Mouse (Mus musculus) WW6 (cell line): Measurements from ENCODE around the gene Pitpna.
A peak's percentile ranks its signal among the peaks of the same experiment; 100 is the strongest.
"Not testable (repeated sequence)": the region's sequence is repeated elsewhere in the genome, so short reads cannot be mapped to it uniquely, and the experiment has no call there.

Experiments used
- DNase-seq: peaks from one replicate; pipeline ENCODE4 v3.0.0-alpha.2; 2013; ENCODE audit warnings: low read depth, low spot score

Pitpna gene

DNA sequence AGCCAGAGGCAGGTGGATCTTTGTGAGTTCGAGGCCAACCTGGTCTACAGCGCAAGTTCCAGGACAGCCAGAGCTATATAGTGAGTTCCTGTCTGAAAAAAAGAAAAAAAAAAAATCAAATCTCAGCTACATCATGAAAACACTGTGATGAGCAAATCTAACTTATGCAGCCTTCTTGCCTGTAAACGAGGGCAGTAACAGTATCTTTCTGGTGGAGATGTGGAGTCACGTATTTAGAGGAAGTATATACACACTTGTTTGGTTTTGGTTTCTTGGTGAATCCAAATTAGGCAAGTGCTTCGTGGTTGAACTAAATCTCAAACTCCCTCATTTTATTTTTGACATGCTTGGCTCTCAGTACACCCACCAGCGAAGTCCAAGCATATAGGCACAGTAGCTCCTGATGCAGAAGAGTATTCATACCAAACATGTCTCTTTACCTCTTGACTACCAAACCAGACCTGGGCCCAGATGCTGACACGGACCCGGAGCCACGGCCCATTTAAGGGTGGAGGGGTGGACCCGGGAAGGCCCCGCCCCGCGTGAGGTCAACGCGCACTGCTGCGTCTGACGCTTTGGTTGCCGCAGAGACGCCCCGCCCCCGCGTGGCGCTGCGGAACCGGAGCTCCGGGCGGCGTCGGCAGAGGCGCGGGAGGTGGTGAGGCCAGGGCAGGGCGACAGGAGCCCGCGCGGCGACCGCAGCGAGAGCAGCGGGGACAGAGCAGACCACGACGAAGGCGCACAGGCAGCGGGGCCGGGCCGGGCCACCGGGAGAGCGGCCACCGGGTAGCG, at the start of gene Pitpna:
Gene Pitpna, plus strand, starts transcription at position 605 of the 792 bp plus-strand sequence.
- peak; percentile 88 for DNase-seq

DNA sequence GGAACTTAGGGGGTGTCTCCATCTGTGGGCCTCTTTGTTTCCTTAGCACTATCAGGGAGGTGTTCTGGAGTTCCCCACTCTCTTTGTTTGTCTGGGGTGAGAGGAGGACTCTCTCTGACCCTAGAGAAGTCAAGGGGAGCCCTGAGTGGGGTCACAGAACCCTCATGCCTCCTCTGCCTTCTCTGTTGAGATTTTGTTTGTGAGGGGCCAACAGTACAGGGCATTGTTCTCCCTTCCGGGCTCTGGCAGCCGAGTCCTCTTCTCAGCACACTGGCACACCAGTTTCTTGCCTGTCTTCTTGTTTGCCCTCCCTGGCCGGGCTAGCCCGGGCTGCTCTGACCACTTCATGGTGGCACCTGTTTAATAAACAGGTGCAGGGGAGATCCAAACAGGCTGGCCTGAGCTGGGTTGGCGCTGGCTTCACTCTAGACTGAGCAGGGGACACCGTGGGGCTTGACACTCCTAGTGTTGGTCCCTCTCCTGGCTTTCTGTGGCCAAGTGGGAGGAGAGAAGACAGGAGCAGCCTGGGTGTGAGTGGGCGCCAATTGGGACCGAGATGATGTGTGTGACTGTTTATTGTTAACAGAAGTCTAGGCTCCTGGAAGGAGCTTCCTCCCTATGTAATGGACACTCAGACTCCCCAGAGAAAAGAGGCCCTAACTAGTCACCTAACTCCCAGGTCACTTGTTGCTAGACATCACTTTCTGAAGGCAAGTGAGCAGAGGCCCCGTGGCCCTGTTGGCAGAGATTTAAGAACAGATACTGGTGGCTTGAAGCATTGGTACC, 49.5 kb upstream of the Pitpna start:
- DNase-seq, result no peak

DNA sequence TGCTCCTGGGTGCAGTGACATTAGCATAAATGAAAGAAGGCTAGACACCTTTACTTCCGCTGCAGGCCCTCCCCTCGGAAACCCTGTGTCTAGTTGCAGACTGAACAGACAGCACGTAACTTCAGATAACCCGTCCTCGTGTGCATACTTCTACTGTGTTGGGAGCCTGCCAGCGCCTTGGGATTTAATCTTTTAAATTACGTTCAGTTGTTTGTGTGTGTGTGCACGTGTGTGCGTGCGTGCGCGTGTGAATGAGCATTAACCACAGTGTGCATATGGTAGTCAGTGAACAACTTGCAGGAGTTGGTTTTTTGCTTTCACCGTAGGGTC, 49.0 kb upstream of the Pitpna start:
- no peak for DNase-seq

DNA sequence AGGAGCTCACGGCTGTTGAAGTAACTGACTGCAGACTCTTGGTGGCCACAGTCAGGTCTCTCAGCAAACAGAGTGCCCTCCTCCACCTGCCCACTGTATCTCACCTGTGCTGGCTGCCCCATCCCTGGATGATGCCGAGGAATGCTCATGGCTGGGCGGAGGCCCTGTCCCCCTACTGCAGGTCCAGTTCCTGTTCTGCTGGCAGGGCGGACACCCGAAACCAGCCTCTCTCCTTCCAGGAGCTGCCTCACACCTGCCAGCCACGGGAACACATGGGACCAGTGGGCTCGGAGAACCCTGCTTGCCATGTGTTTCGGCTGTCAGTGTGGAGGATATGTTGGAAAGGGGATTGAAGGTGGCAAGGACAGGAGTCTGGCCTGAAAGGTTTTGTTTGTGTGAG, 47.7 kb upstream of the Pitpna start:
- no peak for DNase-seq

DNA sequence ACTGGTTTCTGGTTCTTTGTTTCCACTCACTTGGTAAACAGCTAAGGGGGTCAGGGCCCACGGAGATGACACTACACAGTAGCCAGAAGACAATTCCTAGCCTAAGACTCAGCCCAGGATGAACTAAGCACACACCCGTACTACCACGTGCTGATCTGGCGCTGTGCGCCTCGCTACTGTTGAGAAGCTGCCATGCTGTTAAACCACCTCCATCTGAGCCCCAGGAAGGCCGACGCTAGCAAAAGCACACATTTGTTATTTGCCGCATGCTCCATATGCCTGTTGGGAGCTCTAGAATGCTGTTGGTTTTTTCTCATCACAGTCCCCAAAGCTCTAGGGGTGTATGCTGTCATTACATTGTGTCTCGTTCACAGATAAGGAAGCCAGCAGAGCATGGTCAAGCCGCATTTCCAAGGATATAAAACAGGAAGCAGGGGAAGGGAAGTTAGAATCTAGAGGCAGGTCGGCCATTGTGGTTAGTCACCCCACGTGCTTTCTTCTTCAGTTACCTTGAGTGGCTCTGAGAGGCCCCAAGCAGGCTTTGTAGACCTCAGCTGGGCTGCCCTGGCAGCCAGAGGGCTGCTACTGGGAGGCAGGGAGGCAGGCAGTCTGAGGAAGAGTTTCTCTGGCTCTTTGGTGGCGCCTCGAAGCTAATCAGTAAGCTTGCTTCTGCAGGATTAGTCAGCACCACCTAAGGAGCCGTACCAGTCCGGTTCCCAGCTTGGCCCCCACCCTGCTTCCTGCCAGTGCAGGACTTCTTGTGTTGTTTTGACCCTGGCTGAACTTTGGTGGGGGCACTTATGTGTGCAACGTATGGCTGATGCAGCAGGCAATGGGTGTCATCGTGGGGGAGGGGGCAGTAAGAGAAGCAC, 47.0 kb upstream of the Pitpna start:
- DNase-seq, result no peak

DNA sequence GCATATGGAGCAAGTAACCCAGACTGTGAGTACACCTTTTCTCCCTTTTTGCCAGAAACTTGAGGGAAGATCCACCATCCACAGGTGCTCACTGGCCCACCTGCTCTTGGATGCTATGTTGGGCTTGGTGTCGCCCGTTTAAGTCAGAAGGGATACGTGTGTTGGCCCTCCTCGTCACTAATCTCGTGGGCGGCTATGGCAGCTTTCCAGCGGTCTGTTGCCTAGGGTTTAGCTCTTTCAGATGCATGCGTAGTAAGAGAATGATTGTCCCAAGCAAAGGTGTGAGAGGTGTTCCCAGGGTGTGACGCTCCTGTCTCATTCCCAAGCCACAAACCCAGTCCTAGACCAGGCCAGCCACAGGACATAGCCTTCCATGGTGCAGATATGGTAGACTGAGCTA, 43.2 kb upstream of the Pitpna start:
- no peak for DNase-seq

DNA sequence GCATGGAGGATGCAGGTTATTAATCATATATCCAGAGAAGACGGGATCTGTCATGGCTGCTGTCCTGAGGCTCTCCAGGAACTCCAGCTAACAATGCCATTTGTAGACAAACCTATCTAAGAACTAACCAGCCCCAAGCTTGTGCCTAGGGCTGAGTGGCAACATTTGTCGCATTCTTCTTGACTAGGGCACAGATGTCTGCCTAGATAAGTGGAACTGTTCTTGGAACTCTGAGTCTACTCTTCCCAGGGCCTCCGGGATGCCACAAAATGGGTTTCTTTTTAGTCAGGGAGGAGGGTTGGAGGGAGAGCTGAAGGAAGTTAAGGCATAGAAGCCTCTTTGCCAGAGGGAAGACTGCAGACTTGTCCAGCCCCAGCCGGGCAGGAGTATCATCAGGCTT, 41.8 kb upstream of the Pitpna start:
- DNase-seq, result no peak

DNA sequence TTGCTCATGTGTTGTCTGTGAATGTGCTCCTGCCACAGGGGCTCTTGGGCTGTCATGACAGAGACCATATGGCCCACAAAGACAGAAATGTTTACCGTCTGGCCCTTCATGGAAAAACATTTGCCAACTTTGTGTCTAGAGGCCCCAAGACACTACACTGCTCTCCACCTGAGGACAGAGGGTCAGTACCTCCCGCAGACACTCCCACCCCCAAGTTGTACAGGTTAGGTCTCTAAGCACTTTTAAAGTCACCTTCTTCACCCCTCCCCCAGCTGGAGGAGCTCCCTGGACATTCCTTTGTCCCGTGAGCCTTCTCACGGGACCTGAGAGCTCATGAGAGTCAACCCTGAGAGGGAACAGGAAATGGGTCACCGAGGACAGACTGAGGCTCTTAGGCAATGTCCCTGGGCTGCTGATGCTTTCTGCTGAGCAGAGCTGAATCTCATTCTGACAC, 38.2 kb upstream of the Pitpna start:
- DNase-seq, result no peak

DNA sequence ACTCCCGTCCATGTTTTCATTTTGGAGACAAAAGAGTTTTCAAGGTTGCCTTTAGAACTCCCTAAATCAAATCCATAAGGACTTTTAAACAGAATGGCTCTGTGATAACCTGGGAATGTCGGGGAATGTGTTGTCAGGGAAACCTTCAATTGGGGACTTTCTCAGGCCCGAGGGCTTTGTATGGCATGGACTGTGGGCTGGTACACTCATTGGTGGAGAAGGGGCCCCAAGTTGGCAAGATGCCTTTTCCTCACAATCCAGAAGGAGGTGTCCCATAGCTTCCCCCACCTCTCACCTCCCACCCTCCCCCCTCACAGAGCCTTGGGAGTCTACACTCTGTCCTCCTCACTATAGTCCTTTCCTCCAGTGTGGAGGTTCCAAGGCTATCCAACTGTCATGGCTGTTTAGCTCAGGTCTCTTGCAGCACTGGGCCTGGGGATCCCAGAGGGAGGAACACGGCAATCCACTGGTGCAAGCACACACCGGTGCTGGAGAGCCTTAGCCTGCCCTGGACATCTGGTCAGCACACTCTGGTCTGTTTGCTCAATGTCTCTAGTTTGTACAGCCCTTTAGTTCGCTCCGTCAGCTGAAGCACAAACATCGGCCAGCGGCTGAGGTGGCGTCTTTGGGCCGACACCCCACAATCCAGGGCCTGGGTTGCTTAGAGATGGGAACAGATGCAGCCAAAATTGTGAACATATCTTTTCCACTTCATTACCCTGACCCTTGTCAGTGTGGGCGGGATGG, 37.5 kb upstream of the Pitpna start:
- no peak for DNase-seq

DNA sequence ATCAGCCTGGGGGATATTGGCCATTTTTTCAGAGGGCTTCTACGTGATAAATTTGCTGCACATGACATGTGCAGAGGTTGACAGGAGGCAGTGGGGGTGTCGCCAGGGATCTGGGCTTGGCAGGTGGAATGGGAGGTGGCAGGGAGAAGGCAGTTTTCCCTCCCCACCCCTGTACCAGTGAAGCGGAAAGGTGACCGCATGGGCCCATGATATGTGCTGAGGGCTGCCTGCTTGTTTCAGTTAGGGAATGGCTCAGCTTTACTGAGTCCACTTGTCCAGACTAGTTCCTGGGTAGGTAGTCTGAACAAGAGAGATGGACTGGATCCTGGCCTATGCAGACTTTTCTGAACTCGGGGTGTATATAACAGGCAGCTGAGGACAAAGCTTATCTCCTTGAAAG, 36.6 kb upstream of the Pitpna start:
- DNase-seq, result no peak

DNA sequence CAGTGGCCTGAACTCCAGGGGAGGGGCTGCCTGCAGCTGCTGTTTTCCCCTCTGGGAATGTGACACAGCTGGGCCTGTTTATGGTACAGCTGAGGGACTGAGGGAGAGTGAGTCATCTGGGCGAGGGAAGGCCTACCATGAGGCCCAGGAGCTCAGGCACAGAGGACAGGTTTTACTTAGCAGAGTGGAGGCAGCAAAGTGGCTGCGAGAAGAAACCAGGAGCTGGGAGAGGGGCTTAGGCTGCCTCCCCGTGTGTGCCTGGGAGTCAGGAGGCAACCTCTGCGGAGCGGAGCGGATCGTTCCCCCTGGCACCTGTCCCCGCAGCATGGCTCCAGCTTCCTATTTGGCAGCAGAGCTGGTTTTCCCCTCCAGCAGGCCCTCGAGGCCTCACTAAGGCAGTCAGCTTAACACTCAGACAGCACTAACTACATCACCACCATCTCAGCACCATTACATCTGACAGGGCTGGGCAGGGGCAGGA, 35.9 kb upstream of the Pitpna start:
- no peak for DNase-seq

DNA sequence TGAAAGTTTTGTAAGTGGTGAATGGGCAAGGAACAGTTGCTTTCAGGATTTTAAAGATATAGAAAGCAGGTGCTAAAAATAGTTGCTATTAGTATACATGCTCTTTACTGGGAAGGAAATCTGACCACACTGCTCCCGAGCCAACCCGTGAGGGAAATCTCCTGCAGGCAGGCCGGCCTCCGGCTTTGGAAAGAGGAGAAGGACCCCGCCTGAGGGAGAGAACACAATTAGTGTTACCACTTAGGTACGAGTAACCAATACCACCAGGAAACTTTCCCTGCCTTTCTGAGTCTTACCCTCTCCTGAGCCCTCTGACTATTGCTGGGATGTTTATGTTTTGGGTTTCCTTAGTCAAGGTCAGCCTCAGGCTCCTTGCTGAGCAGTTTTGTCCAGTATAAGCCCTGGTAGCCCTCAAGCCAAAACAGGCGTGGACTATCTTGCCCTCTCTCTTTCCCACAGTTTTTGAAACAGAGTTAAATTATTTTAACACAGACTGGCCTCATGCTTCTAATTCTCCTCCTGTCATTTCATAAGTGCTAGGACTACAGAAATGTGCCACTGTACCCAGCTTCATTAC, 34.9 kb upstream of the Pitpna start:
- no peak for DNase-seq

DNA sequence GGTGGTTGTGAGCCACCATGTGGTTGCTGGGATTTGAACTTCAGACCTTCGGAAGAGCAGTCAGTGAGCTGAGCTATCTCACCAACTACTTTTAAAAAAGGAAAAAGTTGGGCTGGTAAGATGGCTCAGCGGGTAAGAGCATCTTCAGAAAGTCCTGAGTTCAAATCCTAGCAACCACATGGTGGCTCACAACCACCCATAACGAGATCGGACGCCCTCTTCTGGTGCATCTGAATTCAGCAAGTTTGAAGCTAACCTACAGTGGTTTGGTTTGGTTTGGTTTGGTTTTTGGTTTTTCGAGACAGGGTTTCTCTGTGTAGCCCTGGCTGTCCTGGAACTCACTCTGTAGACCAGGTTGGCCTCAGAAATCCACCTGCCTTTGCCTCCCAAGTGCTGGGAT, 31.9 kb upstream of the Pitpna start:
- not testable (repeated sequence) for DNase-seq

DNA sequence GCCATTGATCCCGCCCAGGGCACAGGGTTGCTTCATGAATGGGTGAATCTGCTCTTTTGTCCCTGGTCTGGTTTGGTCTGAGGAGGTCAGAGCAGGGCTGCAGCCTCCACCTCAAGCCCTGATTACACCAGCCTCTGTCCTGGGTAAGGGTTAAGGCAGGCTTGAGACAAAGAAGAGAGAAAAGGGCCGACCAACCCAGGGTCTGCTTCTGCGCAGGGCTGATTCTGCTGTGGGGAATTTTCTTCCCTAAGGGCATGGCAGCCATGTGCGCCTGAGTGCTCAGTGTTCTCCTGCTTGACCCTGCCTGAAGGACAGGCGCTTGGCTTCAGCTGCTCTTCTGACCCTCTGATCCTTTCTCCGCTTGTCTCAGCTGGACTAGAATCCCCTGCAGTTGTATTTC, 30.8 kb upstream of the Pitpna start:
- DNase-seq, result no peak

DNA sequence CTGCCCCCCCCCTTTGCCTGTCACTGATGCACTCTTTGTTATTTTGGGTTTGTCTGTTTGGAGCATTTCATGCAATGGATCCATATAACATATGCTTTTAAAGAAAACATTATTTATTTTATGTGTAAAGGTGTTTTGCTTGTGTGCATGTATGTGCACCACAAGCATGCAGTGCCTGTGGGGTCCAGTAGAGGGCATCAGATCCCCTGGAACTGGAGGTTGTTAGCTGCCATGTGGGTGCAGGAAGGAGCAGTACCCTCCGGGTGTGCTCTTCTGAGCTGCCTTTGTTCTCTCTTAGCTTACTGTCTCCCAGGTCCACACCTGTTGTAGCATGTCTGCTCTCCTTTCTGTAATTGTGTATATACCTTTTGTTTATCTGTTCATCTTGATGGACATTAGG, 29.8 kb upstream of the Pitpna start:
- DNase-seq, result peak; percentile 50

DNA sequence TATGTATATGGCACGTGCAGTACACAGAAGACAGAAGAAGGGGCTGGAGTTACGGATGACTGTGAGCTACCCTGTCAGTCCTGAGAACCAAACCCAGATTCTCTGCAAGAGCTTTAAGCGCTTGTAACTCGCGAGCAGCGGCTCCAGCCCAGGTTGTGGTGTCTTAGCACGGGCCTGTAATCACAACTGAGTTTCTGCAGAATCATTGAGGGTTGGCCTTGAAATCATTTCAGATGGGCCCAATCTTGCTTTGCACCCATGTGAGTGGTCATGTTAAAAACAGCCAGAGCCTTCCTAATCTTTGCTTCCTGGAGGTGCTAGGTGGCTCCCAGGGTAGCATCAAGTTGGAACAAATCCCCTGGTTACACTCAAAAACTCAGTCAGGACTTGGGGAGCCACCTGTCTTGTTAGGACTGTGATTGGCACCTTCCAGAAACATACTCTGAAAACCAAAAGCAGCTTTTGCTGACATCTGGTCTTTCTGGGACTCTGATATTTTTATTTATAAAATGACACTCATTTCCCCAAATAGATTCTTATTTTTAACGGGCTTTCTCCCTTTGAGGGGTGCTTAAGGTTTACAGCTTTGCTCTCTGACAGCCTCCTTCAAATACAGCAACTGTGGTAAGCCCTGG, 27.9 kb upstream of the Pitpna start:
- no peak for DNase-seq

DNA sequence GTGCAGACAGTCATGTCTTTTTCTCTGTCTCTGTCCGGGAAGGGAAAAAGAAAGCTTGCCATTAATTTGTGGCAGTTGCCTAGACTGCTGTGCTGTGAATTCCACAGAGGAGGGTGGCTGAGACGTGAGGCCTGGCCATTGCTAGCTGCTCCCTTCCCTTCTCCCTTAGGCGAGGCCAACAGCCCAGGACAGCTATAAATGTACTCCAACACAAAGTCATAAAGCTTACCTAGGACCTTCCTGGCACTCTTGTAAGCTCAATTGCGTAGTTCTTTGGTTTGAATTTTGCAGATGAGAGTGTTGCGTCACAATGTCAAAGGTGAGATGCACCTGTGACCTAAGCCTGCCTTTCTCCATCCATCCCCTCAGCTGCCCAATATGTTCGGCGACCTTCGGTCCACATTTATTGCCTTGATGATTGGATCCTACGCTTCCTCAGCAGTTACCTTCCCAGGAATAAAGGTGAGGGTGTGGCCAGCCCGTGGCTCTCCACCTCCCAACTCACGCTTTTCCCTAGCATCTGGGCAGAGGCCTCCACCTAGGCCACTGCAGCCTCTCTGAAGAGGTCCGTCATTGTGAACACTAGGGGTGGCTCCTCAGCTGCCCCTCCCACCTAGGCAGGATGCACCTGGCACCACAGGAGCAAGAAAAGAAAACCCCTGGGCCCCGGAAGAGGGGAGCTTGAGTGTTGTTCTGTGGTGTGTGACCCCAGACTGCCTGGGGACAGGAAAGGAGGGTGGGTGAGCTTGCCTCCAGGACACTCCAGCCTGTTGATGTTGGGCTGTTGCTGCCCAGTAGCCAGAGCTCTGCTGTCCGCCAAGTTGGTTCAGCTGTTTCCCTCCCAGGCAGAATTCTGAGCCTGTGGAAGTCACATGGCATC, 27.1 kb upstream of the Pitpna start:
- no peak for DNase-seq

DNA sequence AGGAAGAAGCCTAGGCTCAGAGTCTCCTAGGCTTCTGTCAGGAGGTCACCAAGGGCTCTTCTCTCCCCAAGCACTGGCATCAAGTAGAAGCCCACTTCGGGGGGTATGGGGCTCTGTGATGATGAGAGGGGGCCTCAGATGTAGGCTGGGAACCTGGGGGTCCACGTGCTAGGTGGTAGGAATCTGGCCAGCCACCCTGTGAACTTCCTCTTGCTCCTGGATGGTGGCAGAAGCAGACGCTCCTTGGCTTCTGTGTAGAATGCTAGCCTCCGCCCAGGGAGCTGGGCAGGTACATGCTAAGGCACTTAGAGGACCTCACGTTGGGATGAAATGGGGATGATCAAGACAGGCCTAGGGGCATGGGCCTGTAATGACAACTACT, 26.5 kb upstream of the Pitpna start:
- no peak for DNase-seq

DNA sequence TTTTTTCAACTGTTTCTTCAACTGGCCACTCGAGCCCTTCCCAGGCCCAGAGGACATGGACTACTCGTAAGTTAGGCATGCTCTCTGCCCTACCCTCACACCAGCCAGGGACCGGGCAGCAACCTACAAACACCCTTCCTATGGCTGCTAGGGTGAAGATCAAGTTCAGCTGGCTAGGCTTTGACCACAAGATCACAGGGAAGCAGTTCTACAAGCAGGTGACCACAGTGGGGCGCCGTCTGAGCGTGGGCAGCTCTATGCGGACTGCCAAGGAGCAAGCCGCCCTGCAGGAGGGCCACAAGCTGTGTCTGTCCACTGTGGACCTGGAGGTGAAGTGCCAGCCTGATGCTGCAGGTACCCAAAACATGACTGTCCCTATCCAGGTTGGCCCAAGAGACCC, 25.1 kb upstream of the Pitpna start:
- DNase-seq, result no peak
